16 mouse cellular contexts compared by ENCODE assay signal in genomic region chr17:24154463-24154862, GRCm38 (mm10). TPM values are rescaled to one million over a fixed set of nuclear protein-coding genes. Genes with fewer than 3 reads are reported as not detected.
DNase-seq lines count a peak whose midpoint lies in the region; ATAC-seq and TF ChIP-seq lines count a peak whose summit lies in the region.
"Had no signal": no experiment of that assay in that cellular context is flagged by ENCODE, and none has a peak within 500 bp of the region (broad histone marks: within the 10 kb centered on the region; RNA-seq: fewer than 3 reads in every experiment).

No protein-coding gene starts in this region.

- H3K9ac ChIP-seq in liver, postnatal 0 days (replicated peaks): no peak overlapping the region
- no peak overlapping the region for H3K9ac ChIP-seq in liver, embryonic 11.5 days (ENCODE audit: low read depth, low read length)
- H3K9ac ChIP-seq in lung, postnatal 0 days (replicated peaks; ENCODE audit: low read depth): no peak overlapping the region
- H3K9ac ChIP-seq: forebrain, embryonic 12.5 days; neural tube, embryonic 15.5 days had no signal

- no peaks in the 10 kb centered on the region for H3K27me3 ChIP-seq in liver, postnatal 0 days (ENCODE audit: insufficient read depth, low read length)
- H3K27me3 ChIP-seq in liver, embryonic 11.5 days (replicated peaks; ENCODE audit: control insufficient read depth, insufficient read depth, low read length): no peaks in the 10 kb centered on the region
- H3K27me3 ChIP-seq in lung, postnatal 0 days (replicated peaks; ENCODE audit: insufficient read depth, low read length): no peaks in the 10 kb centered on the region
- H3K27me3 ChIP-seq: neural tube, embryonic 15.5 days had no signal

- TF ChIP-seq EP300 in liver, postnatal 0 days (IDR thresholded peaks at IDR 0.05; ENCODE audit: low read depth): no peak
- TF ChIP-seq EP300 in lung, postnatal 0 days (IDR thresholded peaks at IDR 0.05): no peak

- peak; percentile 30; the same call in 1 of the 2 replicates for TF ChIP-seq CTCF in liver, postnatal 0 days (IDR thresholded peaks at IDR 0.05; ENCODE audit: low read depth)
- 0 out of 2 replicates have a peak, but pooled peaks have one; percentile 8 for TF ChIP-seq CTCF in lung, postnatal 0 days (IDR thresholded peaks at IDR 0.05)

- peak overlapping the region; percentile 35; the same call in 1 of the 2 replicates for H3K27ac ChIP-seq in liver, postnatal 0 days (ENCODE audit: low read depth)
- no peak overlapping the region for H3K27ac ChIP-seq in liver, embryonic 11.5 days (ENCODE audit: low read depth, low read length)
- H3K27ac ChIP-seq in lung, postnatal 0 days (ENCODE audit: low read length): no peak overlapping the region
- H3K27ac ChIP-seq: forebrain, embryonic 12.5 days; heart, adult 2 months; hindbrain, postnatal 0 days; neural tube, embryonic 15.5 days had no signal

- peaks cover 6% of the 10 kb centered on the region for H3K36me3 ChIP-seq in liver, postnatal 0 days (replicated peaks; ENCODE audit: insufficient read depth, low read length)
- H3K36me3 ChIP-seq in liver, embryonic 11.5 days (ENCODE audit: control insufficient read depth, insufficient read depth, low read length): peaks cover 5% of the 10 kb centered on the region; the same call in 1 of the 2 replicates
- no peaks in the 10 kb centered on the region for H3K36me3 ChIP-seq in lung, postnatal 0 days (ENCODE audit: insufficient read depth, low read length)

- WGBS in liver, postnatal 0 days (ENCODE audit: insufficient replicate concordance): 49% methylated on average over 3 of the region's 3 CpGs
- WGBS in liver, embryonic 11.5 days: 74% methylated on average over 3 of the region's 3 CpGs
- WGBS in lung, postnatal 0 days: 40% methylated on average over 3 of the region's 3 CpGs

- peaks cover 25% of the 10 kb centered on the region for H3K4me1 ChIP-seq in liver, postnatal 0 days (ENCODE audit: insufficient read depth)
- H3K4me1 ChIP-seq in liver, embryonic 11.5 days (replicated peaks; ENCODE audit: control insufficient read depth, insufficient read depth, low read length): peaks cover 15% of the 10 kb centered on the region
- peaks cover 6% of the 10 kb centered on the region; the same call in 1 of the 2 replicates for H3K4me1 ChIP-seq in lung, postnatal 0 days (ENCODE audit: insufficient read depth, low read depth, low read length)

- H3K9me3 ChIP-seq in liver, postnatal 0 days (ENCODE audit: low read length): no peaks in the 10 kb centered on the region
- H3K9me3 ChIP-seq in liver, embryonic 11.5 days (ENCODE audit: control insufficient read depth, low read length): no peaks in the 10 kb centered on the region
- no peaks in the 10 kb centered on the region for H3K9me3 ChIP-seq in lung, postnatal 0 days (ENCODE audit: low read length)
- H3K9me3 ChIP-seq: forebrain, embryonic 12.5 days; neural tube, embryonic 15.5 days had no signal

- no peak overlapping the region for H3K4me3 ChIP-seq in liver, postnatal 0 days (ENCODE audit: low read depth, low read length)
- H3K4me3 ChIP-seq in liver, embryonic 11.5 days (ENCODE audit: low read depth, low read length): no peak overlapping the region
- no peak overlapping the region for H3K4me3 ChIP-seq in lung, postnatal 0 days (ENCODE audit: low read depth, low read length)
- H3K4me3 ChIP-seq: forebrain, embryonic 12.5 days; heart, adult 2 months; neural tube, embryonic 15.5 days had no signal

- no peak for DNase-seq in liver, postnatal 0 days
- no peak for DNase-seq in liver, embryonic 11.5 days (ENCODE audit: low spot score)
- DNase-seq in kidney, postnatal 10 days: peak; percentile 78
- DNase-seq in lung, postnatal 0 days (ENCODE audit: low spot score): peak; percentile 42
- DNase-seq in ovary, postnatal 36 days (ENCODE audit: low spot score): no peak
- DNase-seq in ovary, postnatal 10 days (ENCODE audit: low spot score): no peak
- DNase-seq in urinary bladder, postnatal 36 days (ENCODE audit: low spot score in 2 of 2): no peak
- DNase-seq: adrenal gland, adult 8-10 months; cerebellum, adult 8-10 months; gastrocnemius, postnatal 10 days; heart, adult 2 months; heart, postnatal 4 days had no signal

- no peak overlapping the region for H3K4me2 ChIP-seq in liver, postnatal 0 days (ENCODE audit: low read depth, low read length)
- no peak overlapping the region for H3K4me2 ChIP-seq in liver, embryonic 11.5 days
- H3K4me2 ChIP-seq in lung, postnatal 0 days (replicated peaks; ENCODE audit: low read depth, low read length): no peak overlapping the region
- H3K4me2 ChIP-seq: forebrain, embryonic 12.5 days; neural tube, embryonic 15.5 days had no signal

- ATAC-seq in liver, postnatal 0 days: 0 out of 2 replicates have a peak, but pooled peaks have one; percentile 2
- no peak for ATAC-seq in liver, embryonic 11.5 days (replicated peaks; ENCODE audit: low FRiP score)
- peak; percentile 37; the same call in 1 of the 2 replicates for ATAC-seq in lung, postnatal 0 days
- ATAC-seq: hindbrain, postnatal 0 days; midbrain, embryonic 16.5 days had no signal

RNA-seq across cellular contexts. Expression of gene Pdpk1, which starts 3.7 kb away (rescaled TPM):
- polyA plus RNA-seq in liver, postnatal 0 days (2015; fragmentation: Nextera tagmentation; extraction: Ambion mirVana): 19.3 and 20.5 TPM in 2 replicates
- polyA plus RNA-seq in liver, embryonic 11.5 days (2014; fragmentation: Nextera tagmentation; extraction: Ambion mirVana): 31.8 and 37.0 TPM in 2 replicates
- polyA plus RNA-seq in lung, postnatal 0 days (2015; fragmentation: Nextera tagmentation; extraction: Ambion mirVana): 26.4 and 32.3 TPM in 2 replicates

RNA-seq across cellular contexts. Expression of gene Amdhd2, which starts 9.1 kb away (rescaled TPM):
- 18.5 and 20.0 TPM in 2 replicates for polyA plus RNA-seq in liver, postnatal 0 days (2015; fragmentation: Nextera tagmentation; extraction: Ambion mirVana)
- 30.5 and 35.2 TPM in 2 replicates for polyA plus RNA-seq in liver, embryonic 11.5 days (2014; fragmentation: Nextera tagmentation; extraction: Ambion mirVana)
- 44.1 and 44.2 TPM in 2 replicates for polyA plus RNA-seq in lung, postnatal 0 days (2015; fragmentation: Nextera tagmentation; extraction: Ambion mirVana)

RNA-seq across cellular contexts. Expression of gene Atp6v0c, which starts 15.0 kb away (rescaled TPM):
- 422 and 445 TPM in 2 replicates for polyA plus RNA-seq in liver, postnatal 0 days (2015; fragmentation: Nextera tagmentation; extraction: Ambion mirVana)
- 476 and 499 TPM in 2 replicates for polyA plus RNA-seq in liver, embryonic 11.5 days (2014; fragmentation: Nextera tagmentation; extraction: Ambion mirVana)
- 566 and 620 TPM in 2 replicates for polyA plus RNA-seq in lung, postnatal 0 days (2015; fragmentation: Nextera tagmentation; extraction: Ambion mirVana)

RNA-seq across cellular contexts. Expression of gene Tbc1d24, which starts 50.9 kb away (rescaled TPM):
- polyA plus RNA-seq in liver, postnatal 0 days (2015; fragmentation: Nextera tagmentation; extraction: Ambion mirVana): 2.0 and 4.2 TPM in 2 replicates
- 13.3 and 14.5 TPM in 2 replicates for polyA plus RNA-seq in liver, embryonic 11.5 days (2014; fragmentation: Nextera tagmentation; extraction: Ambion mirVana)
- 1.8 and 1.9 TPM in 2 replicates for polyA plus RNA-seq in lung, postnatal 0 days (2015; fragmentation: Nextera tagmentation; extraction: Ambion mirVana)

RNA-seq across cellular contexts. Expression of gene Ntn3, which starts 54.9 kb away (rescaled TPM):
- polyA plus RNA-seq in liver, postnatal 0 days (2015; fragmentation: Nextera tagmentation; extraction: Ambion mirVana): 0.37 and 0.45 TPM in 2 replicates
- 2.3 and 2.7 TPM in 2 replicates for polyA plus RNA-seq in liver, embryonic 11.5 days (2014; fragmentation: Nextera tagmentation; extraction: Ambion mirVana)
- polyA plus RNA-seq in lung, postnatal 0 days (2015; fragmentation: Nextera tagmentation; extraction: Ambion mirVana): 2.3 and 2.5 TPM in 2 replicates

Comparison
In these comparisons a context has a peak if more than half of its experiments do, and no peak if none do; other contexts are left out.
1. DNase-seq: peak in kidney, postnatal 10 days (single experiment) and lung, postnatal 0 days (single experiment); none in liver, postnatal 0 days (single experiment), liver, embryonic 11.5 days (single experiment), ovary, postnatal 36 days (single experiment), ovary, postnatal 10 days (single experiment) and urinary bladder, postnatal 36 days (0 of 2).